Comparison of ENCODE assay signal across 16 mouse cellular contexts in genomic region chr3:149819081-149819480, GRCm38 (mm10).
"Had no signal": no experiment of that assay in that cellular context is flagged by ENCODE, and none has a peak within 500 bp of the region (broad histone marks: within the 10 kb centered on the region; RNA-seq: fewer than 3 reads in every experiment).

No protein-coding gene starts in this region.

- H3K9me3 ChIP-seq: neural tube, embryonic 13.5 days; neural tube, embryonic 15.5 days; stomach, embryonic 15.5 days had no signal

- H3K4me1 ChIP-seq: neural tube, embryonic 13.5 days; neural tube, embryonic 15.5 days; stomach, embryonic 15.5 days had no signal

- H3K27ac ChIP-seq: neural tube, embryonic 13.5 days; neural tube, embryonic 15.5 days; stomach, embryonic 15.5 days; stomach, postnatal 0 days had no signal

- H3K36me3 ChIP-seq: neural tube, embryonic 13.5 days; neural tube, embryonic 15.5 days; stomach, embryonic 15.5 days had no signal

- H3K9ac ChIP-seq: neural tube, embryonic 13.5 days; neural tube, embryonic 15.5 days; stomach, embryonic 15.5 days had no signal

- DNase-seq: retina, postnatal 1 day; right cerebral cortex, adult 18-20 months; right cerebral cortex, postnatal 14 days; right cerebral cortex, postnatal 25 days; right cerebral cortex, postnatal 4 days; spleen, adult 18-20 months; thymus, adult 18-20 months; thymus, adult 2 months; thymus, postnatal 14 days; thymus, postnatal 25 days; thymus, postnatal 36 days; thymus, postnatal 4 days had no signal

- H3K4me3 ChIP-seq: neural tube, embryonic 13.5 days; neural tube, embryonic 15.5 days; stomach, embryonic 15.5 days had no signal

- H3K27me3 ChIP-seq: neural tube, embryonic 13.5 days; neural tube, embryonic 15.5 days; stomach, embryonic 15.5 days had no signal

- H3K4me2 ChIP-seq: neural tube, embryonic 13.5 days; neural tube, embryonic 15.5 days; stomach, embryonic 15.5 days had no signal
